Mouse (Mus musculus): Measurements from ENCODE around the gene Uqcc1. TPM values are rescaled to one million over a fixed set of nuclear protein-coding genes. Genes with fewer than 3 reads are reported as not detected.

Gene Uqcc1
- polyA plus RNA-seq, 1 experiment from 2014 or later, result 31.7 TPM

- WGBS (ENCODE audit: insufficient replicate concordance), result 80% methylated on average over 5 of the region's 5 CpGs
- Histone ChIP-seq H3K4me1 (ENCODE audit: insufficient read depth) (no peaks in the 10 kb centered on the region), H3K9me3 (ENCODE audit: low read length) (no peaks in the 10 kb centered on the region), H3K27ac (ENCODE audit: low read depth) (no peak overlapping the region), H3K27me3 (ENCODE audit: insufficient read depth, low read length) (no peaks in the 10 kb centered on the region), H3K9ac (replicated peaks) (no peak overlapping the region), H3K4me2 (ENCODE audit: low read depth, low read length) (no peak overlapping the region), H3K4me3 (ENCODE audit: low read depth, low read length) (no peak overlapping the region), H3K36me3 (replicated peaks; ENCODE audit: insufficient read depth, low read length) (peaks cover 20% of the 10 kb centered on the region)
- DNase-seq, result no peak
- ATAC-seq, result no peak
- no peak for TF ChIP-seq CTCF (IDR thresholded peaks at IDR 0.05; ENCODE audit: low read depth)
- no peak for TF ChIP-seq EP300 (IDR thresholded peaks at IDR 0.05; ENCODE audit: low read depth)
These were observed 77.6 kb downstream of the Uqcc1 start for GRCm38 (mm10) chr2:155852536-155852935.

- DNase-seq (no peak), ATAC-seq (no peak)
- no peak overlapping the region for H3K4me2 ChIP-seq (ENCODE audit: low read depth, low read length)
- WGBS (ENCODE audit: insufficient replicate concordance), result 83% methylated on average over 7 of the region's 7 CpGs
- no peak overlapping the region for H3K9ac ChIP-seq (replicated peaks)
- H3K4me3 ChIP-seq (ENCODE audit: low read depth, low read length), result no peak overlapping the region
- TF ChIP-seq EP300 (IDR thresholded peaks at IDR 0.05; ENCODE audit: low read depth), result no peak
- TF ChIP-seq CTCF (IDR thresholded peaks at IDR 0.05; ENCODE audit: low read depth), result no peak
- H3K9me3 ChIP-seq (ENCODE audit: low read length), result no peaks in the 10 kb centered on the region
- peaks cover 24% of the 10 kb centered on the region for H3K36me3 ChIP-seq (replicated peaks; ENCODE audit: insufficient read depth, low read length)
- H3K4me1 ChIP-seq (ENCODE audit: insufficient read depth), result no peaks in the 10 kb centered on the region
- H3K27ac ChIP-seq (ENCODE audit: low read depth), result no peak overlapping the region
- no peaks in the 10 kb centered on the region for H3K27me3 ChIP-seq (ENCODE audit: insufficient read depth, low read length)
These were observed 80.0 kb downstream of the Uqcc1 start for GRCm38 (mm10) chr2:155850120-155850519.

GRCm38 (mm10) chr2:155849464-155849863 is 80.6 kb downstream of the Uqcc1 start:
- no peak overlapping the region for H3K27ac ChIP-seq (ENCODE audit: low read depth)
- 47% methylated on average over 7 of the region's 7 CpGs for WGBS (ENCODE audit: insufficient replicate concordance)
- no peaks in the 10 kb centered on the region for H3K4me1 ChIP-seq (ENCODE audit: insufficient read depth)
- DNase-seq, result no peak
- no peak overlapping the region for H3K9ac ChIP-seq (replicated peaks)
- no peak overlapping the region for H3K4me3 ChIP-seq (ENCODE audit: low read depth, low read length)
- peaks cover 24% of the 10 kb centered on the region for H3K36me3 ChIP-seq (replicated peaks; ENCODE audit: insufficient read depth, low read length)
- no peak overlapping the region for H3K4me2 ChIP-seq (ENCODE audit: low read depth, low read length)
- TF ChIP-seq CTCF (IDR thresholded peaks at IDR 0.05; ENCODE audit: low read depth), result no peak
- no peak for TF ChIP-seq EP300 (IDR thresholded peaks at IDR 0.05; ENCODE audit: low read depth)
- H3K9me3 ChIP-seq (ENCODE audit: low read length), result no peaks in the 10 kb centered on the region
- ATAC-seq, result no peak
- H3K27me3 ChIP-seq (ENCODE audit: insufficient read depth, low read length), result no peaks in the 10 kb centered on the region

- WGBS (ENCODE audit: insufficient replicate concordance), result 42% methylated on average over 6 of the region's 6 CpGs
- ATAC-seq (peak; percentile 40; the same call in 1 of the 2 replicates), DNase-seq (peak; percentile 82)
- Histone ChIP-seq H3K4me1 (ENCODE audit: insufficient read depth) (no peaks in the 10 kb centered on the region), H3K36me3 (replicated peaks; ENCODE audit: insufficient read depth, low read length) (peaks cover 24% of the 10 kb centered on the region), H3K27me3 (ENCODE audit: insufficient read depth, low read length) (no peaks in the 10 kb centered on the region), H3K4me3 (ENCODE audit: low read depth, low read length) (no peak overlapping the region), H3K9ac (replicated peaks) (no peak overlapping the region), H3K27ac (ENCODE audit: low read depth) (no peak overlapping the region), H3K9me3 (ENCODE audit: low read length) (no peaks in the 10 kb centered on the region), H3K4me2 (ENCODE audit: low read depth, low read length) (no peak overlapping the region)
- no peak for TF ChIP-seq EP300 (IDR thresholded peaks at IDR 0.05; ENCODE audit: low read depth)
- TF ChIP-seq CTCF (IDR thresholded peaks at IDR 0.05; ENCODE audit: low read depth), result peak; percentile 97
These were observed 81.8 kb downstream of the Uqcc1 start for GRCm38 (mm10) chr2:155848291-155848690.

GRCm38 (mm10) chr2:155846930-155847329 is 83.2 kb downstream of the Uqcc1 start:
- H3K27ac ChIP-seq (ENCODE audit: low read depth), result no peak overlapping the region
- no peak for TF ChIP-seq EP300 (IDR thresholded peaks at IDR 0.05; ENCODE audit: low read depth)
- TF ChIP-seq CTCF (IDR thresholded peaks at IDR 0.05; ENCODE audit: low read depth), result no peak
- H3K4me1 ChIP-seq (ENCODE audit: insufficient read depth), result no peaks in the 10 kb centered on the region
- peaks cover 24% of the 10 kb centered on the region for H3K36me3 ChIP-seq (replicated peaks; ENCODE audit: insufficient read depth, low read length)
- no peak for DNase-seq
- WGBS (ENCODE audit: insufficient replicate concordance), result 81% methylated on average over 8 of the region's 8 CpGs
- no peak overlapping the region for H3K4me3 ChIP-seq (ENCODE audit: low read depth, low read length)
- no peak overlapping the region for H3K4me2 ChIP-seq (ENCODE audit: low read depth, low read length)
- H3K9ac ChIP-seq (replicated peaks), result no peak overlapping the region
- H3K9me3 ChIP-seq (ENCODE audit: low read length), result no peaks in the 10 kb centered on the region
- no peaks in the 10 kb centered on the region for H3K27me3 ChIP-seq (ENCODE audit: insufficient read depth, low read length)
- ATAC-seq, result no peak

GRCm38 (mm10) chr2:155838961-155839360 is 91.1 kb downstream of the Uqcc1 start:
- 73% methylated on average over 4 of the region's 4 CpGs for WGBS (ENCODE audit: insufficient replicate concordance)
- H3K27me3 ChIP-seq (ENCODE audit: insufficient read depth, low read length), result no peaks in the 10 kb centered on the region
- H3K4me1 ChIP-seq (ENCODE audit: insufficient read depth), result no peaks in the 10 kb centered on the region
- no peaks in the 10 kb centered on the region for H3K9me3 ChIP-seq (ENCODE audit: low read length)
- no peak overlapping the region for H3K27ac ChIP-seq (ENCODE audit: low read depth)
- TF ChIP-seq EP300 (IDR thresholded peaks at IDR 0.05; ENCODE audit: low read depth) (no peak), CTCF (IDR thresholded peaks at IDR 0.05; ENCODE audit: low read depth) (no peak)
- no peak overlapping the region for H3K9ac ChIP-seq (replicated peaks)
- H3K36me3 ChIP-seq (replicated peaks; ENCODE audit: insufficient read depth, low read length), result no peaks in the 10 kb centered on the region
- H3K4me2 ChIP-seq (ENCODE audit: low read depth, low read length), result no peak overlapping the region
- no peak overlapping the region for H3K4me3 ChIP-seq (ENCODE audit: low read depth, low read length)
- no peak for DNase-seq
- no peak for ATAC-seq

- 71% methylated on average over 3 of the region's 3 CpGs for WGBS (ENCODE audit: insufficient replicate concordance)
- H3K4me3 ChIP-seq (ENCODE audit: low read depth, low read length), result no peak overlapping the region
- no peak overlapping the region for H3K27ac ChIP-seq (ENCODE audit: low read depth)
- ATAC-seq (no peak), DNase-seq (no peak)
- TF ChIP-seq CTCF (IDR thresholded peaks at IDR 0.05; ENCODE audit: low read depth), result no peak
- TF ChIP-seq EP300 (IDR thresholded peaks at IDR 0.05; ENCODE audit: low read depth), result no peak
- H3K9ac ChIP-seq (replicated peaks), result no peak overlapping the region
- H3K27me3 ChIP-seq (ENCODE audit: insufficient read depth, low read length), result no peaks in the 10 kb centered on the region
- no peaks in the 10 kb centered on the region for H3K9me3 ChIP-seq (ENCODE audit: low read length)
- no peaks in the 10 kb centered on the region for H3K36me3 ChIP-seq (replicated peaks; ENCODE audit: insufficient read depth, low read length)
- no peak overlapping the region for H3K4me2 ChIP-seq (ENCODE audit: low read depth, low read length)
- no peaks in the 10 kb centered on the region for H3K4me1 ChIP-seq (ENCODE audit: insufficient read depth)
These were observed 92.1 kb downstream of the Uqcc1 start for GRCm38 (mm10) chr2:155837961-155838360.

All from liver, postnatal 0 days (tissue).